Mouse (Mus musculus) bone marrow, adult 2 months (tissue): ENCODE measurements around the gene Lce3a.

Experiments
- CTCF ChIP-seq: fragments of 200-500 bp; IDR thresholded peaks from 2 replicates; pipeline ENCODE4 v1.5.1; 2011; ENCODE audit warnings: low read length, control low read depth; ENCODE audit not compliant: control insufficient read depth, insufficient read depth
- POLR2A ChIP-seq: fragments of 200-500 bp; IDR thresholded peaks from 2 replicates; pipeline ENCODE4 v1.6.1; 2011; ENCODE audit warnings: low read depth, mild to moderate bottlenecking, control low read depth, low read length, borderline replicate concordance; ENCODE audit not compliant: control insufficient read depth

- TF ChIP-seq CTCF = no peak
- TF ChIP-seq POLR2A = no peak
Observed at GRCm38 (mm10) chr3:92932679-92933078, 6.6 kb upstream of the Lce3a start, which contains the start of gene Lce3b.
